Mouse (Mus musculus) neural tube, embryonic 13.5 days (tissue): ENCODE results near the gene Sgms1. TPM values are rescaled to one million over a fixed set of nuclear protein-coding genes. Genes with fewer than 3 reads are reported as not detected.

Experiments
- ATAC-seq: fragments of 200-750 bp; cut with Nextera tagmentation; 2 replicates; pipeline ENCODE4 v1.8.0; 2017; ENCODE audit warnings: low read depth, mild to moderate bottlenecking, moderate TSS enrichment, moderate library complexity
- H3K27ac ChIP-seq: fragments of 300-500 bp; sonication (generic); replicated peaks from 2 replicates; pipeline ENCODE4 v1.5.1; 2015; ENCODE audit warnings: moderate library complexity, mild to moderate bottlenecking, inconsistent platforms
- H3K27me3 ChIP-seq: fragments of 300-500 bp; sonication (generic); 2 replicates; pipeline ENCODE4 v1.6.1; 2015; ENCODE audit warnings: mild to moderate bottlenecking, inconsistent platforms
- H3K36me3 ChIP-seq: fragments of 300-500 bp; sonication (generic); 2 replicates; pipeline ENCODE4 v1.6.1; 2015; ENCODE audit warnings: mild to moderate bottlenecking, inconsistent platforms
- H3K4me1 ChIP-seq: fragments of 300-500 bp; sonication (generic); replicated peaks from 2 replicates; pipeline ENCODE4 v1.6.1; 2015; ENCODE audit warnings: inconsistent platforms
- H3K4me2 ChIP-seq: fragments of 300-500 bp; sonication (generic); 2 replicates; pipeline ENCODE4 v1.6.1; 2015; ENCODE audit warnings: inconsistent platforms, mild to moderate bottlenecking, moderate library complexity
- H3K4me3 ChIP-seq: fragments of 300-500 bp; sonication (generic); 2 replicates; pipeline ENCODE4 v1.5.1; 2015; ENCODE audit warnings: mild to moderate bottlenecking, inconsistent platforms
- H3K9ac ChIP-seq: fragments of 300-500 bp; sonication (generic); 2 replicates; pipeline ENCODE4 v1.6.1; 2015; ENCODE audit warnings: moderate library complexity, mild to moderate bottlenecking, inconsistent platforms
- H3K9me3 ChIP-seq: fragments of 300-500 bp; sonication (generic); 2 replicates; pipeline ENCODE4 v1.6.1; 2016; ENCODE audit warnings: inconsistent platforms
- WGBS: fragments of 180-500 bp; shearing (Covaris S2); methylation state at CpG from one replicate; pipeline ENCODE4 v1.1.7; 2015; 5-methylcytosine and 5-hydroxymethylcytosine counted together
- polyA plus RNA-seq: library from polyadenylated mRNA; unstranded; fragments of >200 nt; fragmentation: Nextera tagmentation; extraction: Ambion mirVana; gene quantifications from 2 replicates; pipeline ENCODE4 v1.2.1, GENCODE M21; 2015

The Sgms1 gene
- polyA plus RNA-seq, 1 experiment from 2014 or later = 18.7 TPM

GRCm38 (mm10) chr19:32301568-32301967, 87.9 kb downstream of the Sgms1 start:
- Histone ChIP-seq H3K36me3 (no peaks in the 10 kb centered on the region), H3K9ac (no peak overlapping the region), H3K27ac (no peak overlapping the region), H3K9me3 (no peaks in the 10 kb centered on the region), H3K4me2 (no peak overlapping the region), H3K27me3 (no peaks in the 10 kb centered on the region), H3K4me1 (peaks cover 11% of the 10 kb centered on the region), H3K4me3 (no peak overlapping the region)
- WGBS = 89% methylated on average over 3 of the region's 3 CpGs
- ATAC-seq = no peak

GRCm38 (mm10) chr19:32298221-32298620, 91.3 kb downstream of the Sgms1 start:
- Histone ChIP-seq H3K4me3 (no peak overlapping the region), H3K36me3 (no peaks in the 10 kb centered on the region), H3K4me2 (no peak overlapping the region), H3K9me3 (no peaks in the 10 kb centered on the region), H3K4me1 (0 out of 2 replicates have a peak, but pooled peaks cover 5% of the 10 kb centered on the region), H3K27ac (no peak overlapping the region), H3K27me3 (no peaks in the 10 kb centered on the region), H3K9ac (no peak overlapping the region)
- ATAC-seq = no peak
- WGBS = 86% methylated on average over 7 of the region's 7 CpGs

- Histone ChIP-seq H3K4me2 (no peak overlapping the region), H3K27me3 (no peaks in the 10 kb centered on the region), H3K4me1 (0 out of 2 replicates have a peak, but pooled peaks cover 5% of the 10 kb centered on the region), H3K4me3 (no peak overlapping the region), H3K9me3 (no peaks in the 10 kb centered on the region), H3K9ac (no peak overlapping the region), H3K27ac (no peak overlapping the region), H3K36me3 (no peaks in the 10 kb centered on the region)
- ATAC-seq = no peak
- WGBS = 78% methylated on average over 7 of the region's 7 CpGs
These were observed 92.7 kb downstream of the Sgms1 start for GRCm38 (mm10) chr19:32296863-32297262.

- 63% methylated on average over 7 of the region's 7 CpGs for WGBS
These were observed 93.9 kb downstream of the Sgms1 start for GRCm38 (mm10) chr19:32295581-32295980.

GRCm38 (mm10) chr19:32292782-32293776, 96.4 kb downstream of the Sgms1 start:
- ATAC-seq = no peak
- Histone ChIP-seq H3K27me3 (no peaks in the 10 kb centered on the region), H3K9ac (no peak overlapping the region), H3K36me3 (no peaks in the 10 kb centered on the region), H3K9me3 (no peaks in the 10 kb centered on the region), H3K4me3 (no peak overlapping the region), H3K4me2 (no peak overlapping the region), H3K4me1 (peaks cover 10% of the 10 kb centered on the region; the same call in 1 of the 2 replicates), H3K27ac (no peak overlapping the region)
- WGBS = 84% methylated on average over 12 of the region's 12 CpGs

More at GRCm38 (mm10) chr19:32295581-32295980, 93.9 kb downstream of the Sgms1 start:
- no peaks in the 10 kb centered on the region for H3K36me3 ChIP-seq
- no peak overlapping the region for H3K27ac ChIP-seq
- no peaks in the 10 kb centered on the region for H3K27me3 ChIP-seq
- H3K4me3 ChIP-seq = no peak overlapping the region
- no peaks in the 10 kb centered on the region for H3K9me3 ChIP-seq
- H3K4me1 ChIP-seq = 0 out of 2 replicates have a peak, but pooled peaks cover 5% of the 10 kb centered on the region
- H3K9ac ChIP-seq = no peak overlapping the region
- ATAC-seq = 0 out of 2 replicates have a peak, but pooled peaks have one; percentile 59
- no peak overlapping the region for H3K4me2 ChIP-seq

- H3K4me3 ChIP-seq = no peak overlapping the region
- H3K9me3 ChIP-seq = no peaks in the 10 kb centered on the region
- H3K9ac ChIP-seq = no peak overlapping the region
- no peaks in the 10 kb centered on the region for H3K36me3 ChIP-seq
- H3K4me2 ChIP-seq = no peak overlapping the region
- peaks cover 10% of the 10 kb centered on the region; the same call in 1 of the 2 replicates for H3K4me1 ChIP-seq
- H3K27me3 ChIP-seq = no peaks in the 10 kb centered on the region
- 80% methylated on average over 12 of the region's 12 CpGs for WGBS
- no peak for ATAC-seq
- no peak overlapping the region for H3K27ac ChIP-seq
These were observed 97.3 kb downstream of the Sgms1 start for GRCm38 (mm10) chr19:32292067-32292739.

- Histone ChIP-seq H3K27ac (no peak overlapping the region), H3K36me3 (no peaks in the 10 kb centered on the region), H3K4me3 (no peak overlapping the region), H3K4me2 (no peak overlapping the region), H3K4me1 (peaks cover 10% of the 10 kb centered on the region; the same call in 1 of the 2 replicates), H3K9me3 (no peaks in the 10 kb centered on the region), H3K9ac (no peak overlapping the region), H3K27me3 (no peaks in the 10 kb centered on the region)
- 90% methylated on average over 5 of the region's 5 CpGs for WGBS
- no peak for ATAC-seq
These were observed 98.4 kb downstream of the Sgms1 start for GRCm38 (mm10) chr19:32291130-32291529.

- Histone ChIP-seq H3K27me3 (no peaks in the 10 kb centered on the region), H3K4me2 (no peak overlapping the region), H3K9ac (no peak overlapping the region), H3K9me3 (no peaks in the 10 kb centered on the region), H3K4me3 (no peak overlapping the region), H3K4me1 (peaks cover 10% of the 10 kb centered on the region; the same call in 1 of the 2 replicates), H3K36me3 (no peaks in the 10 kb centered on the region), H3K27ac (no peak overlapping the region)
- no peak for ATAC-seq
- WGBS = 58% methylated on average over 5 of the region's 5 CpGs
These were observed 100.6 kb downstream of the Sgms1 start for GRCm38 (mm10) chr19:32288895-32289294.

- ATAC-seq = no peak
- 80% methylated on average over 3 of the region's 3 CpGs for WGBS
- H3K27me3 ChIP-seq = no peaks in the 10 kb centered on the region
These were observed 101.7 kb downstream of the Sgms1 start for GRCm38 (mm10) chr19:32287839-32288238.

GRCm38 (mm10) chr19:32285455-32285831, 104.1 kb downstream of the Sgms1 start:
- WGBS = 86% methylated on average over 3 of the region's 3 CpGs
- Histone ChIP-seq H3K4me3 (no peak overlapping the region), H3K27ac (no peak overlapping the region), H3K4me2 (no peak overlapping the region), H3K36me3 (no peaks in the 10 kb centered on the region), H3K9me3 (no peaks in the 10 kb centered on the region), H3K4me1 (peaks cover 5% of the 10 kb centered on the region; the same call in 1 of the 2 replicates), H3K27me3 (no peaks in the 10 kb centered on the region), H3K9ac (no peak overlapping the region)
- no peak for ATAC-seq

More at GRCm38 (mm10) chr19:32287839-32288238, 101.7 kb downstream of the Sgms1 start:
- H3K4me2 ChIP-seq = no peak overlapping the region
- H3K4me1 ChIP-seq = peaks cover 5% of the 10 kb centered on the region; the same call in 1 of the 2 replicates
- H3K4me3 ChIP-seq = no peak overlapping the region
- H3K36me3 ChIP-seq = no peaks in the 10 kb centered on the region
- H3K9me3 ChIP-seq = no peaks in the 10 kb centered on the region
- H3K27ac ChIP-seq = no peak overlapping the region
- no peak overlapping the region for H3K9ac ChIP-seq

GRCm38 (mm10) chr19:32284681-32285454, 104.6 kb downstream of the Sgms1 start:
- no peaks in the 10 kb centered on the region for H3K9me3 ChIP-seq
- H3K4me1 ChIP-seq = peaks cover 5% of the 10 kb centered on the region; the same call in 1 of the 2 replicates
- H3K36me3 ChIP-seq = no peaks in the 10 kb centered on the region
- 92% methylated on average over 5 of the region's 5 CpGs for WGBS
- no peak overlapping the region for H3K4me3 ChIP-seq
- no peaks in the 10 kb centered on the region for H3K27me3 ChIP-seq
- no peak overlapping the region for H3K4me2 ChIP-seq
- no peak for ATAC-seq
- no peak overlapping the region for H3K27ac ChIP-seq
- no peak overlapping the region for H3K9ac ChIP-seq
